Mouse (Mus musculus) small intestine, adult 2 months (tissue): ENCODE data around the gene Pcsk4. TPM values are rescaled to one million over a fixed set of nuclear protein-coding genes. Genes with fewer than 3 reads are reported as not detected.

Experiments used
- H3K27ac ChIP-seq: fragments of 200-500 bp; 2 replicates; pipeline ENCODE4 v1.5.1; 2012; ENCODE audit warnings: low read depth, low read length, control low read depth, inconsistent platforms; ENCODE audit not compliant: insufficient read depth
- H3K27me3 ChIP-seq: fragments of 200-500 bp; 2 replicates; pipeline ENCODE4 v1.6.1; 2012; ENCODE audit warnings: mild to moderate bottlenecking, moderate library complexity, low read length, inconsistent platforms; ENCODE audit not compliant: control insufficient read depth, insufficient read depth
- H3K36me3 ChIP-seq: fragments of 200-500 bp; 2 replicates; pipeline ENCODE4 v1.6.1; 2012; ENCODE audit warnings: mild to moderate bottlenecking, low read length, control low read depth, inconsistent platforms; ENCODE audit not compliant: control insufficient read depth, insufficient read depth
- H3K4me1 ChIP-seq: fragments of 200-500 bp; 2 replicates; pipeline ENCODE4 v1.6.1; 2012; ENCODE audit warnings: low read length, inconsistent platforms, mixed read lengths; ENCODE audit not compliant: control insufficient read depth, insufficient read depth, insufficient read length
- H3K4me3 ChIP-seq: fragments of 200-500 bp; 2 replicates; pipeline ENCODE4 v1.5.1; 2012; ENCODE audit warnings: low read depth, mild to moderate bottlenecking, control low read depth, inconsistent platforms, low read length, moderate library complexity
- CTCF ChIP-seq: fragments of 200-500 bp; IDR thresholded peaks from 2 replicates; pipeline ENCODE4 v1.5.1; 2012; ENCODE audit warnings: low read depth, mild to moderate bottlenecking, control low read depth, inconsistent platforms, low read length, moderate library complexity, mixed read lengths; ENCODE audit not compliant: insufficient replicate concordance, insufficient read length; ENCODE audit errors: extremely low read depth
- POLR2A ChIP-seq: fragments of 200-500 bp; IDR thresholded peaks from 2 replicates; pipeline ENCODE4 v1.6.1; 2012; ENCODE audit warnings: low read depth, mild to moderate bottlenecking, control low read depth, inconsistent platforms, low read length, moderate library complexity
- WGBS: fragments of 180-500 bp; shearing (Covaris S2); methylation state at CpG from one replicate; pipeline ENCODE4 v1.1.7; 2018; 5-methylcytosine and 5-hydroxymethylcytosine counted together
- polyA plus RNA-seq: library from polyadenylated mRNA; depleted of rRNA; stranded (reverse); fragments of >200 nt; gene quantifications from 2 replicates; pipeline ENCODE4 v1.2.3, GENCODE M21; 2012

Pcsk4 gene
- polyA plus RNA-seq, 1 experiment: 27.0 TPM

- TF ChIP-seq POLR2A (no peak), CTCF (no peak)
- H3K4me1 ChIP-seq: peaks cover 4% of the 10 kb centered on the region
- H3K4me3 ChIP-seq: no peak overlapping the region
- H3K36me3 ChIP-seq: no peaks in the 10 kb centered on the region
- 48% methylated on average over 11 of the region's 11 CpGs for WGBS
- H3K27me3 ChIP-seq: peaks cover 47% of the 10 kb centered on the region
- no peak overlapping the region for H3K27ac ChIP-seq
Measured at GRCm38 (mm10) chr10:80300672-80301181, 28.6 kb downstream of the Pcsk4 start.

- TF ChIP-seq POLR2A (no peak), CTCF (no peak)
- no peak overlapping the region for H3K27ac ChIP-seq
- peaks cover 44% of the 10 kb centered on the region for H3K27me3 ChIP-seq
- 58% methylated on average over 10 of the region's 10 CpGs for WGBS
- H3K36me3 ChIP-seq: no peaks in the 10 kb centered on the region
- H3K4me3 ChIP-seq: no peak overlapping the region
- H3K4me1 ChIP-seq: peaks cover 4% of the 10 kb centered on the region
Measured at GRCm38 (mm10) chr10:80299824-80300223, 29.5 kb downstream of the Pcsk4 start.

- no peak overlapping the region for H3K27ac ChIP-seq
- TF ChIP-seq POLR2A (no peak), CTCF (no peak)
- peaks cover 4% of the 10 kb centered on the region for H3K36me3 ChIP-seq
- H3K27me3 ChIP-seq: peaks cover 39% of the 10 kb centered on the region
- WGBS: 16% methylated on average over 15 of the region's 15 CpGs
- H3K4me1 ChIP-seq: peaks cover 4% of the 10 kb centered on the region
- no peak overlapping the region for H3K4me3 ChIP-seq
Measured at GRCm38 (mm10) chr10:80299301-80299700, 30.0 kb downstream of the Pcsk4 start.

- TF ChIP-seq CTCF (no peak), POLR2A (no peak)
- H3K27ac ChIP-seq: no peak overlapping the region
- peaks cover 7% of the 10 kb centered on the region for H3K4me1 ChIP-seq
- WGBS: 9% methylated on average over 26 of the region's 26 CpGs
- peaks cover 38% of the 10 kb centered on the region for H3K27me3 ChIP-seq
- H3K4me3 ChIP-seq: no peak overlapping the region
- H3K36me3 ChIP-seq: peaks cover 9% of the 10 kb centered on the region
Measured at GRCm38 (mm10) chr10:80298571-80299281, 30.6 kb downstream of the Pcsk4 start.

- H3K4me3 ChIP-seq: no peak overlapping the region
- TF ChIP-seq POLR2A: no peak
- TF ChIP-seq CTCF: no peak
- peaks cover 33% of the 10 kb centered on the region for H3K27me3 ChIP-seq
- H3K27ac ChIP-seq: no peak overlapping the region
- H3K36me3 ChIP-seq: peaks cover 15% of the 10 kb centered on the region
- WGBS: 56% methylated on average over 8 of the region's 8 CpGs
- H3K4me1 ChIP-seq: peaks cover 7% of the 10 kb centered on the region
Measured at GRCm38 (mm10) chr10:80297526-80298133, 31.7 kb downstream of the Pcsk4 start.

GRCm38 (mm10) chr10:80296824-80297223, 32.5 kb downstream of the Pcsk4 start:
- WGBS: 86% methylated on average over 5 of the region's 5 CpGs
- H3K27ac ChIP-seq: no peak overlapping the region
- no peak overlapping the region for H3K4me3 ChIP-seq
- H3K4me1 ChIP-seq: peaks cover 7% of the 10 kb centered on the region
- peaks cover 15% of the 10 kb centered on the region for H3K36me3 ChIP-seq
- peaks cover 29% of the 10 kb centered on the region for H3K27me3 ChIP-seq
- no peak for TF ChIP-seq CTCF
- no peak for TF ChIP-seq POLR2A
